Mouse (Mus musculus) forebrain, embryonic 14.5 days (tissue): ENCODE measurements around the gene Slc6a19. TPM values are rescaled to one million over a fixed set of nuclear protein-coding genes. Genes with fewer than 3 reads are reported as not detected.

Source experiments
- ATAC-seq: fragments of 200-750 bp; cut with Nextera tagmentation; 2 replicates; pipeline ENCODE4 v1.8.0; 2017; ENCODE audit warnings: mild to moderate bottlenecking, moderate library complexity
- DNase-seq: peaks from one replicate; pipeline ENCODE4 v3.0.0-alpha.2; 2015; ENCODE audit warnings: low spot score
- H3K27ac ChIP-seq: fragments of 300-500 bp; sonication (generic); 2 replicates; pipeline ENCODE4 v1.5.1; 2014; ENCODE audit warnings: low read depth, mild to moderate bottlenecking, control low read depth, low read length, moderate library complexity
- H3K27me3 ChIP-seq: fragments of 300-500 bp; sonication (generic); replicated peaks from 2 replicates; pipeline ENCODE4 v1.6.1; 2014; ENCODE audit warnings: low read length, control low read depth, mixed read lengths; ENCODE audit not compliant: control insufficient read depth, insufficient read depth
- H3K36me3 ChIP-seq: fragments of 300-500 bp; sonication (generic); 2 replicates; pipeline ENCODE4 v1.6.1; 2014; ENCODE audit warnings: low read length, control low read depth; ENCODE audit not compliant: control insufficient read depth, insufficient read depth
- H3K4me1 ChIP-seq: fragments of 300-500 bp; sonication (generic); 2 replicates; pipeline ENCODE4 v1.6.1; 2014; ENCODE audit warnings: antibody characterized with exemption, low read length, control low read depth; ENCODE audit not compliant: control insufficient read depth, insufficient read depth
- H3K4me2 ChIP-seq: fragments of 300-500 bp; sonication (generic); 2 replicates; pipeline ENCODE4 v1.6.1; 2014; ENCODE audit warnings: mild to moderate bottlenecking, control low read depth, low read length
- H3K4me3 ChIP-seq: fragments of 300-500 bp; sonication (generic); 2 replicates; pipeline ENCODE4 v1.5.1; 2014; ENCODE audit warnings: low read depth, low read length, control low read depth
- H3K9ac ChIP-seq: fragments of 300-500 bp; sonication (generic); 2 replicates; pipeline ENCODE4 v1.6.1; 2014; ENCODE audit warnings: mild to moderate bottlenecking, low read length, control low read depth, moderate library complexity
- H3K9me3 ChIP-seq: fragments of 300-500 bp; sonication (generic); replicated peaks from 2 replicates; pipeline ENCODE4 v1.6.1; 2016; ENCODE audit warnings: low read length, control low read depth, mixed read lengths; ENCODE audit not compliant: control insufficient read depth
- WGBS: fragments of 180-500 bp; shearing (Covaris S2); extraction: QIAGEN DNeasy Blood & Tissue Kit; methylation state at CpG from one replicate; pipeline ENCODE4 v1.1.7; 2014; 5-methylcytosine and 5-hydroxymethylcytosine counted together
- polyA plus RNA-seq: library from polyadenylated mRNA; unstranded; fragments of >200 nt; fragmentation: Nextera tagmentation; extraction: Ambion mirVana; gene quantifications from 2 replicates; pipeline ENCODE4 v1.2.1, GENCODE M21; 2014

Gene Slc6a19
- polyA plus RNA-seq, 1 experiment from 2014 or later, result 0.41 TPM

- Histone ChIP-seq H3K36me3 (peaks cover 17% of the 10 kb centered on the region), H3K9me3 (no peaks in the 10 kb centered on the region), H3K4me1 (peaks cover 6% of the 10 kb centered on the region), H3K4me2 (no peak overlapping the region), H3K27me3 (no peaks in the 10 kb centered on the region), H3K27ac (no peak overlapping the region), H3K4me3 (no peak overlapping the region), H3K9ac (no peak overlapping the region)
- DNase-seq, result no peak
- ATAC-seq, result no peak
- 77% methylated on average over 3 of the region's 3 CpGs for WGBS
Measured at GRCm38 (mm10) chr13:73631837-73632236, 72.8 kb downstream of the Slc6a19 start.

Other genes starting within 250 kb of the Slc6a19 start
- 54.7 TPM in 2 replicates for gene Lpcat1, start 237.7 kb downstream of the Slc6a19 start, polyA plus RNA-seq
- gene Slc6a3, start 168.1 kb downstream of the Slc6a19 start, polyA plus RNA-seq, result 0.36 and 0.52 TPM in 2 replicates
- gene Clptm1l, start 100.9 kb downstream of the Slc6a19 start, polyA plus RNA-seq, result 119 and 126 TPM in 2 replicates
- gene Tert, start 78.0 kb downstream of the Slc6a19 start, polyA plus RNA-seq, result 1.8 and 3.1 TPM in 2 replicates
- gene Slc6a18, start 26.8 kb downstream of the Slc6a19 start, polyA plus RNA-seq, result not detected in 2 replicates
- 14.5 and 16.6 TPM in 2 replicates for gene Slc12a7, start 28.2 kb upstream of the Slc6a19 start, polyA plus RNA-seq
- gene Nkd2, start 142.8 kb upstream of the Slc6a19 start, polyA plus RNA-seq, result 6.2 and 8.5 TPM in 2 replicates
- 19.3 and 23.2 TPM in 2 replicates for gene Trip13, start 232.9 kb upstream of the Slc6a19 start, polyA plus RNA-seq
- 75.6 and 86.5 TPM in 2 replicates for gene Brd9, start 232.9 kb upstream of the Slc6a19 start, polyA plus RNA-seq